Mouse (Mus musculus): ENCODE measurements at regions not wholly inside any gene's neighbourhood (a gene's known extent, or its start where the extent isn't known, plus 50 kb on each side); places are given as distances from the start of the nearest gene placed in this dataset.
"Not testable (repeated sequence)": the region's sequence is repeated elsewhere in the genome, so short reads cannot be mapped to it uniquely, and the experiment has no call there.

- DNase-seq (ENCODE audit: low read depth, low spot score), result not testable (repeated sequence)
Measured at GRCm38 (mm10) chr5:3141841-3142240, 199.4 kb upstream of the Cdk6 start.

DNA sequence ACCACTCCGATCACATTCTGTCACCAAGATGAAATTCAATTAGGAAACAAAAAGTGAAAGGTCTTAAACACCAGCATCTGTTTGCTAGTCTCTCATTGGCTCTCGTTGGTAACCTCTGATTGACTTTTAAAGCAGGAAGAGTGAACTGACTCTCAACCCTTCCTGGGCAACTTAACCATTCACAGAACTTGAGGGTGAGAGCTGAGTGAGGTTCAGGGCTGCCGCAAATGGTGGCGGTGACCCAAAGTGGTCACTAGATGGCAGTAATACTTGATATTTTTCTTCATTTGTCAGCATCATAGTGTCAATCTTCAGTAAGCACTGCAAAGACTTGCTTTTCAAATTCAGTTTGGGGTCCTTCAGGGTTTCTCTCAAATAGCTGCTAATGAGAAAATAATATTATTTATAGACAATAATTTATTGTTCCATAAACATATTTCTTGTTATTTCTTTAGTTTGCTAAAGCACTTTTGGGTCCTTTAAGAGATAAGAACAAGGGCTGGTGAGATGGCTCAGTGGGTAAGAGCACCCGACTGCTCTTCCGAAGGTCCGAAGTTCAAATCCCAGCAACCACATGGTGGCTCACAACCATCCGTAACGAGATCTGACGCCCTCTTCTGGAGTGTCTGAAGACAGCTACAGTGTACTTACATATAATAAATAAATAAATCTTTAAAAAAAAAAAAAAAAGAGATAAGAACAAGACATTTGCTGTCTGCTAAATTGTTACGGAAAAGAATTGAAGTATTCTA lies 194.6 kb upstream of the Cdk6 start:
- peak; percentile 56 for DNase-seq (ENCODE audit: low read depth, low spot score)

DNA sequence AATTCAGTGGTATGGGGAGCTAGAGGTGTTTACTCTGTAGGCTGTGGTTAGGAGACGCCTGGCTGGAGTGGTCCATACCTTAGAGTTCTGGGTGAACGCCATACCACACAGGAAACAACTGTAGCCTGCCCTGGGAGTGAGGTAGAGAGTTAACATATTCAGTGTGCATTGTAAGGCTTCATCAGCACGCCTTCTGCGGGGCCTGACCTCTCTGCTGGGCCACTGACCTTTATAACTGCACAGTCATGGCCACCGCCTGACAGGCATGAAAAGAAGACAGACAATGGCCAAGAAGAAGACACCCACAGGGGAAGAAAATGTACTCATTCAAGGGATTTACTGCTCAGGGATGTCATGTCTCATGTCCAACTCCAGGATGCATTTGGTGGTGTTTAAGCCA lies 191.4 kb upstream of the Cdk6 start:
- DNase-seq (ENCODE audit: low read depth, low spot score), result peak; percentile 5

- not testable (repeated sequence) for DNase-seq (ENCODE audit: low read depth, low spot score)
Measured at GRCm38 (mm10) chr5:3150766-3151165, 190.5 kb upstream of the Cdk6 start.

DNA sequence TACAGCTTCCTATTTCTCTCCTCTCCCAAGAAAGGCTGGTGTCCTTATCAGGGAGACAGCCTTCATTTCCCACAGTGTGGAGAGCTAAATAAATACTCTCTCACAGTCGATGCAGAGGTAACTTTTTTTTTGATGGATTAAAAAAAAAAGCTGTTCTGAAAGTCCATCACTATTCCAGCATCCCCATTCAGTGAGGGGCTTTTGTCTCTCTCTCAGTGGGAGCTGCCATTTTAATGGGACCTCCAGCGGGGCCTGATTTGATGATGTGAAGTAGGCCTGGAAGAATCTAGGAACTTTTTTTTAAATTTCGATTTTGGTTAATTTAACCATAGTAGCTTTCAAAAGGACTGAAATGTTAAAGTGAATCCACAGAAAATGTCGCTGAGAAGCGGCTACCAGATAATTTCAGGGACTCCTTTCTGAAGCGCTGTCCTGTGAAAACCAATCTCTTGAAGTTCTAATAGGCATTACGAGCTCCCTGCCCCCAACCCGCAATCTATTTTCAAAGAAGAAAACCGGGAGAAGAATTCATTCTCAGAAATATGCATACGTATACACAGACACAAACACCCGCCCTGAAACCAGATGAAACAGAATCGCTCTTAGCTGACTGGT lies 189.6 kb upstream of the Cdk6 start:
- DNase-seq (ENCODE audit: low read depth, low spot score), result peak; percentile 7

GRCm38 (mm10) chr5:3152149-3152865 lies 189.0 kb upstream of the Cdk6 start:
- DNase-seq (ENCODE audit: low read depth, low spot score), result peak; percentile 70

DNA sequence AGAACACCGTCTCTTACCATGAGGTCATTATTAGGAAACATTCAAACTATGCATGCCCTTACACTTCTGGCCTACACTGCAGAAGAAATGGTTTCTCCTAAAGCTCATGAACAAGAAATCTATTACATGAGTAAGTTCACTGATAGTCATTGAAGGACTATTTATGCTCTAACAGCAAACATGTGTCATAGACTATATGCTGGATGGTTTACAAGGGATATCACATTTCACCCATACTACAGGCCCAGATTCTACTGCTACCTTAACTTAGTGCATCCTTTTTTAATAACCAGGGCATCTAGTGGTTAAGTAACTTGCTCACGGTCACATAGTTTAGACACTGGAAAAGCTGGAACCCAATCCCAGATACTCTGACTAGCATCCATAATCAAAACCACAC lies 175.8 kb upstream of the Cdk6 start:
- DNase-seq (ENCODE audit: low read depth, low spot score), result not testable (repeated sequence)

- not testable (repeated sequence) for DNase-seq (ENCODE audit: low read depth, low spot score)
Measured at GRCm38 (mm10) chr5:3166496-3166895, 174.8 kb upstream of the Cdk6 start.

- peak; percentile 32 for DNase-seq (ENCODE audit: low read depth, low spot score)
Measured at GRCm38 (mm10) chr5:3193592-3193991, 147.7 kb upstream of the Cdk6 start.

DNA sequence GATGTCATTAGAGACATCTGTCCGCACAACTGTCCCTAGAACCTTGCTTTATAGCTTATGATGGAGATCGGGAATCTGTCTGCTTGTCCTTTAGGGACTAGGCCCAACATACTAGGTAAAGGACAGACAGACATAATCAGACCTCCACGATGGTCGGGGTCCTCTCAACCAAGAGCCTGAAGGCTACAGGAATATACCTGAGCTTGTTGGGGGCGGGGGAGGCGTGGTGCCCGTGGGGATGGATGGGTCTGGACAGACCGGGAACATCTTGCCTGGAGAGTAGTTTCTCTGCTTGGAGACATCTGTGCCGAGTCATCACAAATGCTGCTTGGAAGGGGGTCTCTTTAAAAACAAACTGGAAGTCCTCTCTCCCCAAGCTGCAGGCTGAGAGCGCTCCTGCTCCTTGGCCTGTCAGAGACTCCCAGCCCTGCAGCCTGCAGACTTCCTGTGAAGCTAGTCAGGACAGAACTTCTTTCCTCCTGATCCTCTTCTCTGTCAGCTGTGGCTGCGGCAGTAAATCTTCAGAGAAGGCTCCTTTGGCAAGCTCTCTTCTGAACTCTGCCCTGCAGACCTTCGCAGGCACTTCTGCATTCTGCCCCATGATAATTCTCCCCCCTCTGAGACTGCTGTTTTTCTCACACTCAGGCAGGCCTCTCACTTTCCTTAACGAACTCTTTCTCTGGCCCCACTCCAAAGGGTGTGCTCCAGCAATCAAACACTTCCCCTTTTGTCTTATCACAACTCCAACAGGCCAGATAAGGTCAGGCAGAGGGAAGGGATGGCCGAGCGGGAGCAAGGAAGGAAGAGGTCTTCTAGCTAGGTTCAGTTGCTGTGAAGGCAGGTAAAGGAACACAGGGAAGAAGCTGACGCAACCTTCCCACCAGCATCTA lies 143.1 kb upstream of the Cdk6 start:
- no peak for DNase-seq (ENCODE audit: low read depth, low spot score)

GRCm38 (mm10) chr5:3198869-3199550 lies 142.3 kb upstream of the Cdk6 start:
- DNase-seq (ENCODE audit: low read depth, low spot score), result not testable (repeated sequence)

DNA sequence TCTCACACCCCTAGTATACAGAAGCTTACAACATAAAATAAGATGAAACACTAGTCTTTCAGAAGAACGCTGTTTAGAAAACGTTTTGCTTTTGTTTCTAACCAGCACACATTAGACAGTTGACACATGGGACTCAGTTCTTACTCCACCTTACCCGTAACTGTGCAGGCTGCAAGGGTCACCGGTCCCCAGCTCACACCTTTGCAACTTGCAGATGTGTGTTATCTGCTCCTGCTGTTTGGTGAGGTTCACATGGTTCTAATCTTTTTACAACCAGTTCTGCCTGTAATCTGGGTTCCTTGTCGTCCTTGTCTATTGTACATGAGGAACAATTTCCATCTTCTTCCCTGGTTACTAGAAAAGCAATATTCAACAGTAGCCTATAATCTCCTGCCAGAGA lies 135.1 kb upstream of the Cdk6 start:
- not testable (repeated sequence) for DNase-seq (ENCODE audit: low read depth, low spot score)

- not testable (repeated sequence) for DNase-seq (ENCODE audit: low read depth, low spot score)
Measured at GRCm38 (mm10) chr5:3208293-3208692, 133.0 kb upstream of the Cdk6 start.

GRCm38 (mm10) chr5:3211284-3211683 lies 130.0 kb upstream of the Cdk6 start:
- no peak for DNase-seq (ENCODE audit: low read depth, low spot score)

DNA sequence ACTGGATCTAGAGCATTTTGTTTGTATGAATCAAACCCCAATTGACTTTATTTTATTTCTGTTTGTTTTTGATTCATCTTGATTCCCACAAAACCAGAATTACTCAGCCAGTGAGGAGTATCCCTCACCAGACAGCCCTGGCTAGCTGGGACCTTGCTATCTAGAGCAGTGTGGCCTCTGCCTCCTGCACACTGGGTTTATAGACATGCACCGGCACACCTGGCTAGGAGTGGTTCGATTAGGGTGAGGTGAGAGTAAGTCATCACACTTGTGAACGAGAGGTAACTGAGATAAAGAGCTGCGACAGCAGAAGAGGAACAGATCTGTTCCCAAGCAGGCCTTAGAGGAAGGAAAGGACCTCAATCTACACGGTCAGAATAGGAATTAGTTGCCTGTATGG lies 125.2 kb upstream of the Cdk6 start:
- DNase-seq (ENCODE audit: low read depth, low spot score), result no peak

DNA sequence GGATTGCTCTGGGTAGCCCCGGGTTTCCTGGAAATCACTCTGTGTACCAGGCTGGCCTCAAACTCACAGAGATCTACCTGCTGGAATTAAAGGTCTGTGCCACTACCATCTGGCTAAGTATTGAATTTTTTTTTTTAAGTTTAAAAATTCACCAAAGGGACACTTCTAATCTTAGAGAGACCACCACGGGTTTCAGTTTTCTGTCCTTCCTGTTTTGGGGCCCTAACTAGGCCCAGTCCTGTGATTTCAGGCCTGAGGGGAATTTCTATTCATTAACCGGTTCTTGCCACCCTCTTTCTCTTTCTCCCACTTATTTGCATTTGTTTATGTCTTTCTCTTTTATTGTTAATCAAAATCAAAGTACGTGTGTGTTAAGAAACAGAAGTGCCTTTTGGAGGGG lies 122.1 kb upstream of the Cdk6 start:
- DNase-seq (ENCODE audit: low read depth, low spot score), result no peak

- no peak for DNase-seq (ENCODE audit: low read depth, low spot score)
Measured at GRCm38 (mm10) chr5:3219770-3220169, 121.5 kb upstream of the Cdk6 start.

- DNase-seq (ENCODE audit: low read depth, low spot score), result peak; percentile 4
Measured at GRCm38 (mm10) chr5:3223819-3224218, 117.5 kb upstream of the Cdk6 start.

DNA sequence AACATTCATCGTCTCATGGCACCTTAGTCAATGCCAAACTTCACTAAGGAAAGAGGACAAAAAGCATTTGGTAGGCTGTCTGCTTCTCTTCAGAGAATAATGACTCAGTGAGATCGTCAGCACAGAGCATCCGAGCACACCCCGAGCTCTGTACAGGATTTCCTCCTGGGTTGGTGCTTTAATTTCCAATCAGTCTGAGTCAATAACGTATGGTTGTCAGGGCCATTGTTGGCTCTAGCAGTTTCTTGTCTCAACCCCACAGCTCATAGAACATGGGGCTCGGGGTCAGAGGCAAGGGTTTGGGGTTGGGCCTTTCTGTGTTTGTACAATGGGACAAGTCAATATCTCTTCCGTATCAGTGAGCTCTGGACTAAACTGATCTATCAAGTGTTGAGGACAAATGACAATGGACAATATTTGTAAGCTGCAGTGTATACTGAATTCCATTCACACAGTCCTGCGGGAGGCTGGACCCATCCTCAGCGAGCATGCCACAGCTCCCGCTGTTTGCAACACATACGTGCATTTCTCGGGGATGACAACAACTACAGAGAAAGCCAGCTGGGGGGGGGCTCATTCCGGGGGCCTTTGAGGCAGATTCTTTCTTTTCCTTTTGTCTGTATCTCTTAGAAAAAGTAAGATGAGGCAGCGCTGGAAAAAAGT lies 116.8 kb upstream of the Cdk6 start:
- not testable (repeated sequence) for DNase-seq (ENCODE audit: low read depth, low spot score)

DNA sequence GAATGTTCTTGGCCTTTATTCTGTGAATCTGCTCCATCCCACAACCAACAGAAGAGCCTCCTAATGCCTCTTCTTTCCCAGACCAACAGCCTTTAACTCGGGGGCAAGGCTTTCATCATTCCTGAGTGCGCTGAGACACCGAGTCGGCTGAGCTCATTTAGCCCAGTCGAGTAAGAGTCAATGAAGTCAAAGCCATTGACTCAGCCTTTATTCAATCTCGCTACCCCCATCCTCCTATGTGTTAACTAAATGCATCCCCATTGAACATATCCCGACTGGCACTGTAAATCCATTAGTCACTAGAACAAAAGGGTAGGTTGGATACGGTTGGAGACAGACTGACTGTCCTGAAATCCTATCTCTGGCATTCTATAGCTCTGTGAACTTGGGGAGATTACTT lies 115.9 kb upstream of the Cdk6 start:
- not testable (repeated sequence) for DNase-seq (ENCODE audit: low read depth, low spot score)
